Mouse (Mus musculus) forebrain, embryonic 15.5 days (tissue): ENCODE measurements at regions not wholly inside any gene's neighbourhood (a gene's known extent, or its start where the extent isn't known, plus 50 kb on each side); places are given as distances from the start of the nearest gene placed in this dataset.

Experiments used
- ATAC-seq: fragments of 200-750 bp; cut with Nextera tagmentation; replicated peaks from 2 replicates; pipeline ENCODE4 v1.8.0; 2017; ENCODE audit warnings: mild to moderate bottlenecking, moderate TSS enrichment, moderate library complexity
- H3K27ac ChIP-seq: fragments of 300-500 bp; sonication (generic); replicated peaks from 2 replicates; pipeline ENCODE4 v1.5.1; 2015; ENCODE audit warnings: mild to moderate bottlenecking, inconsistent platforms
- H3K27me3 ChIP-seq: fragments of 300-500 bp; sonication (generic); 2 replicates; pipeline ENCODE4 v1.6.1; 2015; ENCODE audit warnings: inconsistent platforms
- H3K36me3 ChIP-seq: fragments of 300-500 bp; sonication (generic); 2 replicates; pipeline ENCODE4 v1.6.1; 2015; ENCODE audit warnings: mild to moderate bottlenecking, inconsistent platforms
- H3K4me1 ChIP-seq: fragments of 300-500 bp; sonication (generic); 2 replicates; pipeline ENCODE4 v1.6.1; 2015; ENCODE audit warnings: inconsistent platforms
- H3K4me2 ChIP-seq: fragments of 300-500 bp; sonication (generic); replicated peaks from 2 replicates; pipeline ENCODE4 v1.6.1; 2015; ENCODE audit warnings: mild to moderate bottlenecking, inconsistent platforms
- H3K4me3 ChIP-seq: fragments of 300-500 bp; sonication (generic); 2 replicates; pipeline ENCODE4 v1.5.1; 2015; ENCODE audit warnings: mild to moderate bottlenecking, inconsistent platforms
- H3K9ac ChIP-seq: fragments of 300-500 bp; sonication (generic); replicated peaks from 2 replicates; pipeline ENCODE4 v1.6.1; 2015; ENCODE audit warnings: mild to moderate bottlenecking, inconsistent platforms
- H3K9me3 ChIP-seq: fragments of 300-500 bp; sonication (generic); 2 replicates; pipeline ENCODE4 v1.6.1; 2016; ENCODE audit warnings: inconsistent platforms
- WGBS: fragments of 180-500 bp; shearing (Covaris S2); methylation state at CpG from one replicate; pipeline ENCODE4 v1.1.7; 2015; ENCODE audit warnings: mixed read lengths; 5-methylcytosine and 5-hydroxymethylcytosine counted together

- no peaks in the 10 kb centered on the region for H3K36me3 ChIP-seq
- H3K4me2 ChIP-seq: no peak overlapping the region
- WGBS: 83% methylated on average over 4 of the region's 4 CpGs
- no peak for ATAC-seq
- no peaks in the 10 kb centered on the region for H3K27me3 ChIP-seq
- H3K9me3 ChIP-seq: no peaks in the 10 kb centered on the region
- H3K4me3 ChIP-seq: no peak overlapping the region
- H3K9ac ChIP-seq: no peak overlapping the region
- no peak overlapping the region for H3K27ac ChIP-seq
- peaks cover 6% of the 10 kb centered on the region for H3K4me1 ChIP-seq
These were observed 110.4 kb downstream of the Tbx19 start for GRCm38 (mm10) chr1:165050176-165050575.

GRCm38 (mm10) chr1:165046637-165047036, 111.3 kb upstream of the Xcl1 start:
- Histone ChIP-seq H3K27ac (peak overlapping the region; percentile 66), H3K36me3 (no peaks in the 10 kb centered on the region), H3K4me3 (no peak overlapping the region), H3K4me1 (peaks cover 17% of the 10 kb centered on the region), H3K4me2 (no peak overlapping the region), H3K9me3 (no peaks in the 10 kb centered on the region), H3K27me3 (no peaks in the 10 kb centered on the region), H3K9ac (0 out of 2 replicates have a peak overlapping the region, but pooled peaks have one; percentile 15)
- WGBS: 40% methylated on average over 7 of the region's 7 CpGs
- ATAC-seq: peak; percentile 26

DNA sequence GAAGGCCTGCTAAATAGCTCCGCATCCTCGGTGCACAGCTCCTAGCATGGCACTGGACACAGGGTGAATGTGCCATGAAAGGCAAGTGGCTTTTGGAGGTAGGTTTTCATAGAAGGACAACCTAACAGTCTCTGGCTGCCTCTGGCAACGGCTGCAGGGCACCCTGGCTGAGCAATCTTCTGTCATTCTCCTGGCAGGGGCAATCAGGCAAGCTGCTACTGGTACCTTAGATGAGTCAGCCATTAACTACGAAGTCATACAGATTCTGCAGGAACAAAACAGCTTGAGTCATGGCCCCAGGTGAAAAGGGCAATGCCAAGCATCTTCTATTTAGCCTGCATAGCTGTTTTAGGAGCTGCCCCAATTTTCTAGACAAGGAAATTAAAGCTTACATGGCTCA, 110.7 kb upstream of the Xcl1 start:
- no peaks in the 10 kb centered on the region for H3K36me3 ChIP-seq
- no peaks in the 10 kb centered on the region for H3K27me3 ChIP-seq
- ATAC-seq: no peak
- H3K9me3 ChIP-seq: no peaks in the 10 kb centered on the region
- 71% methylated on average over 4 of the region's 4 CpGs for WGBS
- no peak overlapping the region for H3K4me2 ChIP-seq
- H3K4me3 ChIP-seq: no peak overlapping the region
- peaks cover 22% of the 10 kb centered on the region for H3K4me1 ChIP-seq
- no peak overlapping the region for H3K9ac ChIP-seq
- no peak overlapping the region for H3K27ac ChIP-seq

GRCm38 (mm10) chr1:165043361-165043760, 108.0 kb upstream of the Xcl1 start:
- WGBS: 59% methylated on average over 3 of the region's 3 CpGs
- ATAC-seq: no peak
- H3K9ac ChIP-seq: no peak overlapping the region
- H3K27me3 ChIP-seq: no peaks in the 10 kb centered on the region
- H3K27ac ChIP-seq: 0 out of 2 replicates have a peak overlapping the region, but pooled peaks have one; percentile 8
- no peak overlapping the region for H3K4me3 ChIP-seq
- H3K36me3 ChIP-seq: no peaks in the 10 kb centered on the region
- H3K4me2 ChIP-seq: no peak overlapping the region
- H3K4me1 ChIP-seq: peaks cover 22% of the 10 kb centered on the region
- H3K9me3 ChIP-seq: no peaks in the 10 kb centered on the region

- Histone ChIP-seq H3K9me3 (no peaks in the 10 kb centered on the region), H3K4me2 (no peak overlapping the region), H3K36me3 (no peaks in the 10 kb centered on the region), H3K27ac (peak overlapping the region; percentile 74), H3K27me3 (no peaks in the 10 kb centered on the region), H3K4me3 (no peak overlapping the region), H3K4me1 (peaks cover 22% of the 10 kb centered on the region), H3K9ac (no peak overlapping the region)
- peak; percentile 91 for ATAC-seq
- 37% methylated on average over 2 of the region's 2 CpGs for WGBS
These were observed 106.8 kb upstream of the Xcl1 start for GRCm38 (mm10) chr1:165042105-165042504.

DNA sequence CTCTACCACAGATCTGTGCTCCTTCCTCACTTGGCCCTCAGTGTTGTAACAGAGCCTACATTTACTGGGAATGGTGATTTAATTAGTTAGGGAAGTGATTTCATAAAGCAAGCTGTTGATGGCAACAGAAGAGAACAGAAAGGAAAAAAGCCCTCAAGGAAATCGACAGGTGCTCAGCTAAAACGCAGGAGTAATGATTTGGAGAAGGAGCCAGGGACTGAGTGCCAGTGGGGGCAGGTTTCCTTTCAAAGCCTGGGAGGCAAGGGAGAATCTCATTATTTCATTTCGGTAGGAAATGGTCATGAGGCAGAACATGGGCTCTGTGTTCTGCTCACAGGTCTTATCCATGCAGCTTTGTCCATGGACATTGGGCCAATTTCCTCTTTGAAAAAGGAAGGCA, 101.3 kb upstream of the Xcl1 start:
- no peak overlapping the region for H3K4me3 ChIP-seq
- H3K36me3 ChIP-seq: no peaks in the 10 kb centered on the region
- ATAC-seq: no peak
- H3K27ac ChIP-seq: no peak overlapping the region
- no peaks in the 10 kb centered on the region for H3K27me3 ChIP-seq
- no peaks in the 10 kb centered on the region for H3K9me3 ChIP-seq
- no peak overlapping the region for H3K4me2 ChIP-seq
- WGBS: 67% methylated on average over 3 of the region's 3 CpGs
- H3K4me1 ChIP-seq: peaks cover 5% of the 10 kb centered on the region
- H3K9ac ChIP-seq: no peak overlapping the region

- Histone ChIP-seq H3K9ac (no peak overlapping the region), H3K27ac (no peak overlapping the region), H3K9me3 (no peaks in the 10 kb centered on the region), H3K4me3 (no peak overlapping the region), H3K4me1 (no peaks in the 10 kb centered on the region), H3K27me3 (no peaks in the 10 kb centered on the region), H3K4me2 (no peak overlapping the region), H3K36me3 (no peaks in the 10 kb centered on the region)
- 78% methylated on average over 1 of the region's 1 CpGs for whole genome bisulfite sequencing
- ATAC-seq: peak; percentile 79
These were observed 100.3 kb upstream of the Xcl1 start for GRCm38 (mm10) chr1:165035618-165036017.

DNA sequence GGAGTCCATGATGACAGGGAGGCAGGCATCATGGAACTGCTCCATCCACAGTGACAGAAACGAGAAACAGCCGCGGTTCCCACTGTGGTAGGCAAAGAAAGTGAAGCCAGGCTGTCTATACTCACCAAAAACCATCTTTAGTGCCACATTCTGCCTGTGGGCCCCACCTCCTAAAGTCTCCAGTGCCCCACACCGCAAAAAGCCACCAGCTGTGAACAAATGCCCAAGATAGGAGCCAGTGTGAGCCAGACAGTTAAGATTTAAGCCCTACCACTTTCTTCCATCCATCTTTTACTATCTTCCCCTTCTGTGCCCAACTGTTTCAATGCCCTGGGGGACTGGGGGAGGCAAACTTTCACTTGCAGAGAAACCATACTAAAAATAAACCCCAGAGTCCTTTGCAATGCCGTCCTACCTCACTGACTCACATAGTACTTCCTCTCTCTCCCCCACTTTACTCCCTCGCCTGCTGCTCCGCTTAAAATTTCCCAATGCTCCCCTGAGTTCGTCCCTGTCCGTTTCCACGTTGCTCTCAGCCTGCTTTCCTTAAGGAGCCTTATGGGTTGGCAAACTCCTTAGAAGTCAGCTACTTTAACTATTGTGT, 85.7 kb upstream of the Xcl1 start:
- Histone ChIP-seq H3K27me3 (no peaks in the 10 kb centered on the region), H3K36me3 (no peaks in the 10 kb centered on the region), H3K9ac (no peak overlapping the region), H3K4me3 (no peak overlapping the region), H3K4me2 (no peak overlapping the region), H3K4me1 (peaks cover 8% of the 10 kb centered on the region), H3K9me3 (no peaks in the 10 kb centered on the region), H3K27ac (no peak overlapping the region)
- 78% methylated on average over 10 of the region's 10 CpGs for WGBS
- no peak for ATAC-seq

GRCm38 (mm10) chr1:165018692-165019309, 83.5 kb upstream of the Xcl1 start:
- Histone ChIP-seq H3K27me3 (no peaks in the 10 kb centered on the region), H3K9ac (peak overlapping the region; percentile 50; the same call in 1 of the 2 replicates), H3K4me1 (peaks cover 8% of the 10 kb centered on the region), H3K9me3 (no peaks in the 10 kb centered on the region), H3K36me3 (no peaks in the 10 kb centered on the region), H3K27ac (peak overlapping the region; percentile 73), H3K4me3 (peak overlapping the region; percentile 42), H3K4me2 (peak overlapping the region; percentile 45)
- 16% methylated on average over 16 of the region's 16 CpGs for WGBS
- peak; percentile 99 for ATAC-seq

DNA sequence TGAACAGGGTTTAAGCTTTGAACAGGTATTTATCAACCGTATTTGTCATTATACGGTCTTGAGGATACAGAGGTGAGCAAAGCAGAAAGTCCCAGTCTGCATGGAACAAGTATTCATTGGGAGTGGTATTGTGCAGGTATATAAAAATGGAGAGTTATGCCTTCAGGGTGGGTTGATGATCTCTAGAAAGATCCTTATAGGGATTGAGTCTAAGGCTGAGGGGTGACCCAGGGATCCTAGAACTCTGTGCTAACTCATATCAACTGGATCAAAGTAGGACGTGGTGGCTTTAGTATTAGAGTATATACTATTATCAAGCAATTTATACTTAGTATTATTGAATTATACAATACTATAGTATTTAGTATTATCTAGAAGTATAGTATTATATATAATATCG, 82.9 kb upstream of the Xcl1 start:
- WGBS: 83% methylated on average over 4 of the region's 4 CpGs
- ATAC-seq: peak; percentile 33
- Histone ChIP-seq H3K27me3 (no peaks in the 10 kb centered on the region), H3K4me1 (peaks cover 8% of the 10 kb centered on the region), H3K4me2 (peak overlapping the region; percentile 45; the same call in 1 of the 2 replicates), H3K36me3 (no peaks in the 10 kb centered on the region), H3K9me3 (no peaks in the 10 kb centered on the region), H3K27ac (peak overlapping the region; percentile 55), H3K4me3 (no peak overlapping the region; the same call in 1 of the 2 replicates), H3K9ac (no peak overlapping the region)

DNA sequence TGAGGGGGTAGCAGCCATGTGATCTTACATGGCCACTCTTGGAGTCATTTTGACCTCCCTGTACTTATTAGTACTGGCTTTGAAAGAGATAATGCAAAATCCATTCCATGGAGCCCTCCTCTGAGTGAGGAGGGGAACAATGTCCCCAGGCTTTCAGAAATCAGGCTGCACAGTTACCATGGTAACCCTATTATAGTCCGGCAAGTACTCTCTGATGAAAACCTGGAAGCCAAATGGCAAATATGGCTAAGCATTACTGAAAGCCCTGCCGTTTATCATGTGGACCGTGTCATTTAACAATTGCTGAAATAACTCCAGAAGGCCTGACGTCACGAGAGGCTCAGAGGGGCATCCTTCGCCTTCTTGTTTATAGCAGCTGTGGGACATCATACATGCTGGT, 82.5 kb upstream of the Xcl1 start:
- peaks cover 8% of the 10 kb centered on the region for H3K4me1 ChIP-seq
- no peaks in the 10 kb centered on the region for H3K36me3 ChIP-seq
- peak; percentile 12 for ATAC-seq
- no peaks in the 10 kb centered on the region for H3K9me3 ChIP-seq
- 41% methylated on average over 6 of the region's 6 CpGs for WGBS
- H3K27ac ChIP-seq: peak overlapping the region; percentile 55
- no peaks in the 10 kb centered on the region for H3K27me3 ChIP-seq
- no peak overlapping the region for H3K4me2 ChIP-seq
- no peak overlapping the region for H3K9ac ChIP-seq
- H3K4me3 ChIP-seq: no peak overlapping the region

- Histone ChIP-seq H3K9me3 (no peaks in the 10 kb centered on the region), H3K9ac (no peak overlapping the region), H3K4me3 (no peak overlapping the region), H3K4me1 (peaks cover 8% of the 10 kb centered on the region), H3K4me2 (no peak overlapping the region), H3K27ac (no peak overlapping the region), H3K27me3 (no peaks in the 10 kb centered on the region), H3K36me3 (no peaks in the 10 kb centered on the region)
- WGBS: 92% methylated on average over 1 of the region's 1 CpGs
- ATAC-seq: no peak
These were observed 79.0 kb upstream of the Xcl1 start for GRCm38 (mm10) chr1:165014328-165014727.

GRCm38 (mm10) chr1:165013428-165013827, 78.1 kb upstream of the Xcl1 start:
- H3K9ac ChIP-seq: no peak overlapping the region
- no peak overlapping the region for H3K4me3 ChIP-seq
- H3K27ac ChIP-seq: no peak overlapping the region
- H3K4me1 ChIP-seq: peaks cover 6% of the 10 kb centered on the region
- whole genome bisulfite sequencing: 86% methylated on average over 2 of the region's 2 CpGs
- no peak for ATAC-seq
- no peaks in the 10 kb centered on the region for H3K36me3 ChIP-seq
- H3K9me3 ChIP-seq: no peaks in the 10 kb centered on the region
- H3K27me3 ChIP-seq: no peaks in the 10 kb centered on the region
- H3K4me2 ChIP-seq: no peak overlapping the region
